Mouse (Mus musculus): ENCODE measurements at regions not wholly inside any gene's neighbourhood (a gene's known extent, or its start where the extent isn't known, plus 50 kb on each side); places are given as distances from the start of the nearest gene placed in this dataset.

DNA sequence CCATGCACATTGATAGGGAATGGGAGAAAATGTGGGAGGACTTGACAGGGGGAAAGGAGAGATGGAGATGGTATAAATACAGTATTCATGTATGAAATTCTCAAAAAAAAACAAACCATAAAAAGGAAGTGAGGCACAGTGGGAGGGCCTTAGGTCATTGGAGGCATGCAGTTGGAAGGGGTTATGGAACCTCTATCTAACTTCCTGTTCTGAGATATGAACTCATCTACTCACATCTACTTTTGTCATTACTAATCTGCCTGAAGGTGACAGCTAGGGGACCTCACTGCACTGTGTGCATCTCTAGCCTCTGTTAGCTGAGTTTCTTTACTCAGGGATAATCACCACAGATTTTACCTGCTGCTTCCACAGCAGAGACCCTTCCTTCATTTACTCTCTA lies 366.3 kb upstream of the Prickle1 start:
- Histone ChIP-seq H3K36me3 (no peaks in the 10 kb centered on the region), H3K27me3 (no peaks in the 10 kb centered on the region), H3K4me3 (replicated peaks) (no peak overlapping the region), H3K4me1 (replicated peaks) (peaks cover 14% of the 10 kb centered on the region), H3K27ac (no peak overlapping the region), H3K9me3 (no peaks in the 10 kb centered on the region), H3K4me2 (no peak overlapping the region), H3K9ac (replicated peaks) (no peak overlapping the region)
- ATAC-seq (ENCODE audit: insufficient number of reproducible peaks, insufficient read depth, low FRiP score, low TSS enrichment, low read depth): no peak

DNA sequence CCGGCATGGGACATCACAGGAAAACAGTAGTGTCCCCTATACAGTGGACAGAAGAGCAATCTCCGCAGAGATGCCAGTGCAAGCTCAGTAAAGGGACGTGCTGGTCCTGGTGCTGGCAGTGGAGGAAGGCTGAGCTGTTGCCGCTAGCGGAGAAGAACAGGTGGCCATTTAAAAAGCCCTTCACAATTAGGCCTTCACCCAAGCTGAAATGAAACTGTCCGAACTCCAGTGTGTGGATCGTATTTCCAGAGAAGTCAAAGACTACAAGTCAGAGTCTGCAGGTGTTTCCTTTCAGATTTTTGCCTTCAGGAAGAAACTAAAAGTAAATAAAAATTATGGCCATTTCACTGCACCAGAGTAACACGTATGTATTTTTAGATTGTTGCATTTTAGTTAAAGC lies 364.2 kb upstream of the Prickle1 start:
- Histone ChIP-seq H3K4me3 (replicated peaks) (no peak overlapping the region), H3K9ac (replicated peaks) (no peak overlapping the region), H3K4me2 (peak overlapping the region; percentile 13; the same call in 1 of the 2 replicates), H3K4me1 (replicated peaks) (peaks cover 14% of the 10 kb centered on the region), H3K27me3 (no peaks in the 10 kb centered on the region), H3K9me3 (peaks cover 4% of the 10 kb centered on the region; the same call in 1 of the 2 replicates), H3K27ac (peak overlapping the region; percentile 75; the same call in 1 of the 2 replicates), H3K36me3 (no peaks in the 10 kb centered on the region)
- 35% methylated on average over 8 of the region's 8 CpGs for WGBS
- ATAC-seq (ENCODE audit: insufficient number of reproducible peaks, insufficient read depth, low FRiP score, low TSS enrichment, low read depth): no peak

DNA sequence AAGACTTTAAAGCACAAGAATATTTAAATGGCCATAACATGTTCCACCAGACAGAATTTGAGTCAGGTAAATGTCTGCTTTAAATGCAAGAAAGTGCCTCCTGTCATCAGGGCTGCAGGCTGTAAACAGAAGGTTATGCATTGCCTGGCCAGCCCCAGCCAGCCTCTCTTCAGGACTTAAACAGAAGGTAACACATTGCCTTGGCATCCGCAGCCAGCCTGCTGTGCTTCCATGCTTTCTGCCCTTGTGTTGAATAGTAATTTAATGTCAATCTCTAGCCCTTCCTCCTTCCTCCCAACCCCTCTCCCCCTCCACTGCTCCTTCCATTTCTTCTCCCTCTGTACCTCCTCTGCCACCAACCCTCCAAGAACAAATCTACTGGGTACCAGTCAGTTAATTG lies 362.4 kb upstream of the Prickle1 start:
- Histone ChIP-seq H3K4me1 (replicated peaks) (peaks cover 14% of the 10 kb centered on the region), H3K4me3 (replicated peaks) (no peak overlapping the region), H3K9me3 (peaks cover 4% of the 10 kb centered on the region; the same call in 1 of the 2 replicates), H3K27me3 (no peaks in the 10 kb centered on the region), H3K36me3 (no peaks in the 10 kb centered on the region), H3K9ac (replicated peaks) (no peak overlapping the region), H3K4me2 (no peak overlapping the region), H3K27ac (no peak overlapping the region)
- 73% methylated on average over 1 of the region's 1 CpGs for WGBS
- no peak for ATAC-seq (ENCODE audit: insufficient number of reproducible peaks, insufficient read depth, low FRiP score, low TSS enrichment, low read depth)

DNA sequence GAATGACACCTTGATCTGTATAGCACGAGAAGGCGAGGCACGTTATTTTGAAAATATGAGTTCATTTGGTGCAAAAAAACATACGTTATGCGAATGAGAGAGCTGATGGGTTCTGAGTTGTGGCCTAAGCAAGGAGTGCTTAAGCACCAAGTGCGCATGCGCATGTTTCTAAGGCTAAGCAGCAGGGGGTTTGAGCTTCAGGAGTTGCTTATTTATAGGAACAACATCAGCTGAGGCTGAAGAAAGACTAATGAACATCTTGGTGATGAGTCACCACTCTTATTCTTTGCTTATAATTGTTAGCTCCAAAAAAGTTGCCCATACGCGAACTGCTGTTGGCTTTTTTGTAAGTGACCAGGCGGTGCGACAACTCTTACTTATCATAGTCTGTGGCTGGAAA lies 361.1 kb upstream of the Prickle1 start:
- 94% methylated on average over 11 of the region's 11 CpGs for WGBS
- no peak for ATAC-seq (ENCODE audit: insufficient number of reproducible peaks, insufficient read depth, low FRiP score, low TSS enrichment, low read depth)

DNA sequence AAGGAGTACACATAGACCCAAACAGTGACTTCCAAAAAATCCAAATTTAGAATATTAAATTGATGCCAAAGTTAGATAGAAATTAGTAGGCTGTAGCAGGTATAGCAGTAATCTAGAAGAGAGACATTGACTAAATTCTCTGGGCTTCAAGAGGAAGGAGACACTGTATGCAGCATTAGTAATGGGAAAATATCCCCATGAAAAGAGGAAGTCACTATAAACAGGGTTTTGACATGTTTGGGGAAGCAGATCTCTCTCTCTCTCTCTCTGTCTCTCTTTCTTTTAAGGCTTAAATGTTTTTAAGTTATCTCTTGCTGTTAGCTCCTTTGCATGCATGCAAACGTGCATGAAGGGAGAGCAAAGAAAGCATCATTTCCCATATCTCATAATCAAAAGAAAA lies 357.9 kb upstream of the Prickle1 start:
- Histone ChIP-seq H3K27ac (no peak overlapping the region), H3K4me1 (replicated peaks) (0 out of 2 replicates have a peak, but pooled peaks cover 5% of the 10 kb centered on the region), H3K4me3 (replicated peaks) (no peak overlapping the region), H3K36me3 (no peaks in the 10 kb centered on the region), H3K4me2 (no peak overlapping the region), H3K9ac (replicated peaks) (no peak overlapping the region), H3K27me3 (no peaks in the 10 kb centered on the region), H3K9me3 (peaks cover 4% of the 10 kb centered on the region; the same call in 1 of the 2 replicates)
- no peak for ATAC-seq (ENCODE audit: insufficient number of reproducible peaks, insufficient read depth, low FRiP score, low TSS enrichment, low read depth)
- WGBS: 77% methylated on average over 1 of the region's 1 CpGs

More for the DNA sequence above, 361.1 kb upstream of the Prickle1 start:
- no peaks in the 10 kb centered on the region for H3K36me3 ChIP-seq
- H3K27ac ChIP-seq: no peak overlapping the region
- H3K9ac ChIP-seq (replicated peaks): no peak overlapping the region
- H3K27me3 ChIP-seq: no peaks in the 10 kb centered on the region
- peaks cover 14% of the 10 kb centered on the region for H3K4me1 ChIP-seq (replicated peaks)
- peaks cover 4% of the 10 kb centered on the region; the same call in 1 of the 2 replicates for H3K9me3 ChIP-seq
- no peak overlapping the region for H3K4me3 ChIP-seq (replicated peaks)
- no peak overlapping the region for H3K4me2 ChIP-seq

DNA sequence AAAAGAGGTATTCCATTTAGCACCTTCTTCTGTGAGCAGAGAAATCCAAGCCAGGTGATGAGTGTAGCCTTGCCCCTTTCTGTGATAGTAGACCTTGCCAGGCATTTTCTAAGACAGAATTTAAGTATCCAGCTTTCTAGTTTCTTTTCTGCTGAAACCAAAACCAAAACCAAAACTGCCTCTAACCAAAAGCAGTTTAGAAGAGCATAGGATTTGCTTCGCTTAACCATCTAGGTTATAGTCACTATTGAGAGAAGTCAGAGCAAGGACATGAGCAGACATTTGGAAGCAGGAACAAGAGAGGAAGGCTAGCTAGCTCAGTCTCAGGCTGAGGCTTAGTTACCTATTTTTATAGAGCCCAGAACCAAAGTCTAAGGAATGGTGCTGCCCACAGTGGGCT lies 354.8 kb upstream of the Prickle1 start:
- 88% methylated on average over 1 of the region's 1 CpGs for WGBS
- no peak overlapping the region for H3K27ac ChIP-seq
- no peak for ATAC-seq (ENCODE audit: insufficient number of reproducible peaks, insufficient read depth, low FRiP score, low TSS enrichment, low read depth)
- no peak overlapping the region for H3K4me3 ChIP-seq (replicated peaks)
- H3K36me3 ChIP-seq: no peaks in the 10 kb centered on the region
- no peaks in the 10 kb centered on the region for H3K9me3 ChIP-seq
- no peak overlapping the region for H3K4me2 ChIP-seq
- no peak overlapping the region for H3K9ac ChIP-seq (replicated peaks)
- no peaks in the 10 kb centered on the region for H3K27me3 ChIP-seq
- no peaks in the 10 kb centered on the region for H3K4me1 ChIP-seq (replicated peaks)

DNA sequence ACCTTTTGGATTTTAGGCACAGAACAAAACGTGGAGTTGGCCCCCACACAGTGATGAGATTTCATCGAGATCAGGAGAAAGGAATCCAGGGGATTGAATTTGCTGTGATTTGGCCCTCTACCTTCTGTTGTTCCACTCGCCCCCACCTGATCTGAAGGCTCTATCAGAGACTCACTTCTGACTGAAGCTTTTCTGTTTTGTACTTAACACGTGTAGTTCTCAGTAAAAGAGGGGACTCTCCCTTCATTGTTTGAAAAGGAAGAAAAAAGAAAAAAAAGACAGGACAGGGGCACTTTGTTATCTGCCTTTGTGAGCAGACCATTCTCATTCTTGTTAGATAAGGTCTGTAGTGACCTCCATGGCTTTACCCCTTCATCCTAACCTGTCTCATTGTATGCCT lies 353.2 kb upstream of the Prickle1 start:
- no peaks in the 10 kb centered on the region for H3K4me1 ChIP-seq (replicated peaks)
- no peak overlapping the region for H3K4me3 ChIP-seq (replicated peaks)
- H3K9me3 ChIP-seq: no peaks in the 10 kb centered on the region
- no peaks in the 10 kb centered on the region for H3K27me3 ChIP-seq
- no peaks in the 10 kb centered on the region for H3K36me3 ChIP-seq
- no peak overlapping the region for H3K4me2 ChIP-seq
- no peak for ATAC-seq (ENCODE audit: insufficient number of reproducible peaks, insufficient read depth, low FRiP score, low TSS enrichment, low read depth)
- H3K9ac ChIP-seq (replicated peaks): no peak overlapping the region
- no peak overlapping the region for H3K27ac ChIP-seq
- 85% methylated on average over 4 of the region's 4 CpGs for WGBS

DNA sequence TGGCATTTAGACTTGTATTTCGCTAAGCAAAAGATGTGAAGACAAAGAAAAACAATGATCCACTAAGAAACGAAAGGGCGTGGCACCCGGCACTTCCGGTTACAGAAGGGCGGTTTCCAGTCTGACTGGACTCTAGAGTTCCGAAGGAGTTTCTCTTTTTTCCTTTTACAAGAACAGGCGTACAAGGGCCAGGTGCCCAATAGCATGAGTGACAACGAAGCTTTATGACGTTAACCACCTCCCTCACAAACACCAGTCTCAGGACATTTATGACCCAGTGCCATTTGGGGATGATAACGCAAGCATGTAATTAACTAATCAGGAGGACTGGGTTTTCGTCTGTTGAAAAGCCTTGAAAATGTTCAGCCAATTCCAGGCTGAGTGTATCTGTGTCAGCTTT lies 347.9 kb upstream of the Prickle1 start:
- Histone ChIP-seq H3K27me3 (no peaks in the 10 kb centered on the region), H3K4me2 (no peak overlapping the region), H3K36me3 (no peaks in the 10 kb centered on the region), H3K4me3 (replicated peaks) (no peak overlapping the region), H3K4me1 (replicated peaks) (no peaks in the 10 kb centered on the region), H3K9ac (replicated peaks) (no peak overlapping the region), H3K9me3 (no peaks in the 10 kb centered on the region), H3K27ac (no peak overlapping the region)
- ATAC-seq (ENCODE audit: insufficient number of reproducible peaks, insufficient read depth, low FRiP score, low TSS enrichment, low read depth): no peak
- 56% methylated on average over 12 of the region's 12 CpGs for WGBS

DNA sequence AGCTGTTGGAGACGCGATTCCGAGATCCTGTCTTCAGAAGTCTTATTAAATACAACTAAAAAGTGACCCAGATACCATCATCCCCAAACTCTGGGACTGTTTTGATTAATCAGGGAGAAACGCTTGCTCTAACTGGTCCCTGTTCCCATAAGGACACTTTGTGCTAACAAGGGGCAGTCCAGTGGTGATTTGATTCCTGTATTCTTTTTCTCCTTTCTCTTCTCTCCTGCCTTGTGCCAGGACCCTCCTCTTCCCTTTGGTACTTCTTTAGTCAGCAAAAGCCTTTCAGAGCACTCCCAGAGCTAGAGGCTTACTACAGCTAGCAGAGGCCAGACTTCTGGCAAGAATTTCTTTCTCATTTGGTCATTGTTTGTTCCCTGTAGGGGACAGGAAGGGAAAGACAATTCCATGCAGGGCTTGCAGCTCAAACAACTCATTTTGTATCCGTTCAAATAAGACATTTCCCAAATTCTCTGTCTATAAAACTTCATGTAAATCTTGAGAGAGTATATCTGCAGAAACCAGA lies 337.3 kb upstream of the Prickle1 start:
- WGBS: 63% methylated on average over 5 of the region's 5 CpGs
- H3K4me2 ChIP-seq: no peak overlapping the region
- no peak for ATAC-seq (ENCODE audit: insufficient number of reproducible peaks, insufficient read depth, low FRiP score, low TSS enrichment, low read depth)
- H3K4me3 ChIP-seq (replicated peaks): no peak overlapping the region
- no peaks in the 10 kb centered on the region for H3K36me3 ChIP-seq
- H3K9me3 ChIP-seq: no peaks in the 10 kb centered on the region
- peak overlapping the region; percentile 46 for H3K27ac ChIP-seq
- H3K27me3 ChIP-seq: no peaks in the 10 kb centered on the region
- H3K9ac ChIP-seq (replicated peaks): no peak overlapping the region
- peaks cover 13% of the 10 kb centered on the region for H3K4me1 ChIP-seq (replicated peaks)

DNA sequence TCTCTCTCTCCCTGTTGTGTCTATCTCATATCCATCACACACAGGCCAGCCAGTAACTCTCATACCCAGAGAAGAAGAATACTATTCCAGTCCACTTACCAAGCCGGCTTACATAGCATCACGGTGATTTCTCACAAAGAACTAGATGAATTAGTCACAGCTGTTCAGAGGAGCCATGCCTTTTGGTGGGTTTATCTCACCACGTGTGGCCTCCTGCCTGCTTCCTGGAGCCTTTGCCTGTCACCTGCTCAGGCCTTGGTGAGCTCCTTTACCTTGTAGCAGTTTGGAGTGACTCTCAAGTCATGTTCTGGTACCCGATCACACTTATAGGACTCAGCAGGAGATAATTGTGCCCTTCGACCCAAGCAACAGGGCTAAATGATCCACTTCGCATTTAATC lies 331.2 kb upstream of the Prickle1 start:
- Histone ChIP-seq H3K4me2 (no peak overlapping the region), H3K27me3 (no peaks in the 10 kb centered on the region), H3K9ac (replicated peaks) (no peak overlapping the region), H3K27ac (no peak overlapping the region), H3K36me3 (no peaks in the 10 kb centered on the region), H3K4me1 (replicated peaks) (peaks cover 18% of the 10 kb centered on the region), H3K4me3 (replicated peaks) (no peak overlapping the region), H3K9me3 (no peaks in the 10 kb centered on the region)
- ATAC-seq (ENCODE audit: insufficient number of reproducible peaks, insufficient read depth, low FRiP score, low TSS enrichment, low read depth): 0 out of 2 replicates have a peak, but pooled peaks have one; percentile 23
- 28% methylated on average over 6 of the region's 6 CpGs for WGBS

DNA sequence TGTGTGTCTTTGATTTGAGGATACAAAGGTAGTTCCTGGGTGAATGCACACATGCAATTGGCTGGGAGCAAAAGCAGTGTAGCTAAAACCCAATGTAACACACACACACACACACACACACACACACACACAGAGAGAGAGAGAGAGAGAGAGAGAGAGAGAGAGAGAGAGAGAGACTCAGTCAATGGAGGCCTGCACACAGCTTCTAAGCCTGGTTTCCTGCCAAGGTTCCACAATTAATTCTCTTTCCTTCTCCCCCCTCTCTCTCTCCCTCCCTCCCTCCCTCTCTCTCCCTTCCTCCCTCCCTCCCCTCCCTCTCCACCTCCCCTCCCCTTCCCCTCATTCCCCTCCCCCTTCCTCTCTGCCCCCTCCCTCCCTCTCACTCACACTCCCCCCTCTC lies 330.6 kb upstream of the Prickle1 start:
- no peak overlapping the region for H3K27ac ChIP-seq
- H3K36me3 ChIP-seq: no peaks in the 10 kb centered on the region
- no peak overlapping the region for H3K4me3 ChIP-seq (replicated peaks)
- no peak for ATAC-seq (ENCODE audit: insufficient number of reproducible peaks, insufficient read depth, low FRiP score, low TSS enrichment, low read depth)
- H3K9ac ChIP-seq (replicated peaks): no peak overlapping the region
- H3K4me2 ChIP-seq: no peak overlapping the region
- H3K27me3 ChIP-seq: no peaks in the 10 kb centered on the region
- no peaks in the 10 kb centered on the region for H3K9me3 ChIP-seq
- peaks cover 23% of the 10 kb centered on the region for H3K4me1 ChIP-seq (replicated peaks)

DNA sequence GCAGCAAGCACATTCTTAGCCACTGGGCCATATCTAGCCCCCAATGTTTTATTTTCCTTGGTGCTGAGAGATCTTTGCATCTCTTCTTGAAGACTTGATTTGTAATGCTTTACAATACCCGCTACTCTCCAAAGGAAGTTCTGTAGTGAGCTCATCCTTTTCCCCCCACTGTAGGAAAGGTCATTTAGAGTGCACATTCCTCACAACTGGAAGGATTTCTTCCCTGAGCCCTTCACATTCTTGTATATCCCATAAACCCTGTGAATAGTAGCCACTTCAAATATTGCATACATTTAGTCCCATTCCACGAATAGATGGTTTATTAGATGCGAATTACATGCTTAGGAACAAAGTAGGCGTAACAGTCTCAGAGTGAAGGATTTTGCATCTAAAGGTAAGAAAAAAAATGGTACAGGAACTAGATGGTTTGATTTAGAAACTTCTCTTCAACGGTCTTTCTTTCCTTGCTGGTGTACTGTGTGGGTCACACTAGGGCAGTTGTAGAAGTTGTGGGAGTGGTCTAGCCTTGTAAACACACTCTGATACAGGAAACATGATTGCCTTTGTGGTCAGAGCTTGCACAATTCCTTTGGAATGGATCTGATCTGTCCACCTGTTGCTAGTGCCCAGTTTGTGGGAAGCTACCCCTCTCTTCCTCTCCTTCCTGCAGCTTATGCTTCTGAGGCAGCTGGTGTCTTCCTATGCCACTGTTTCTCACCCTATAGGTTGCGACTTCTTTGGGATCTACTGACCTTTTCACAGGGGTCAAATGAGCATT lies 326.0 kb upstream of the Prickle1 start:
- WGBS: 73% methylated on average over 6 of the region's 6 CpGs
- no peak for ATAC-seq (ENCODE audit: insufficient number of reproducible peaks, insufficient read depth, low FRiP score, low TSS enrichment, low read depth)
- Histone ChIP-seq H3K27me3 (no peaks in the 10 kb centered on the region), H3K4me3 (replicated peaks) (no peak overlapping the region), H3K4me1 (replicated peaks) (peaks cover 36% of the 10 kb centered on the region), H3K9ac (replicated peaks) (no peak overlapping the region), H3K4me2 (no peak overlapping the region), H3K36me3 (no peaks in the 10 kb centered on the region), H3K9me3 (no peaks in the 10 kb centered on the region), H3K27ac (peak overlapping the region; percentile 18; the same call in 1 of the 2 replicates)

All from limb, embryonic 12.5 days (tissue).